Mouse (Mus musculus) embryonic facial prominence, embryonic 13.5 days (tissue): ENCODE results near the gene Agpat2. TPM values are rescaled to one million over a fixed set of nuclear protein-coding genes. Genes with fewer than 3 reads are reported as not detected.
A peak's percentile ranks its signal among the peaks of the same experiment; 100 is the strongest.

Experiments
- ATAC-seq: fragments of 200-750 bp; cut with Nextera tagmentation; 2 replicates; pipeline ENCODE4 v1.8.0; 2017; ENCODE audit warnings: low read depth; ENCODE audit not compliant: insufficient number of reproducible peaks, insufficient read depth, low FRiP score, low TSS enrichment
- H3K27ac ChIP-seq: fragments of 300-500 bp; sonication (generic); 2 replicates; pipeline ENCODE4 v1.5.1; 2015; ENCODE audit warnings: moderate library complexity, mild to moderate bottlenecking, inconsistent platforms
- H3K27me3 ChIP-seq: fragments of 300-500 bp; sonication (generic); 2 replicates; pipeline ENCODE4 v1.6.1; 2015; ENCODE audit warnings: mild to moderate bottlenecking, inconsistent platforms
- H3K36me3 ChIP-seq: fragments of 300-500 bp; sonication (generic); 2 replicates; pipeline ENCODE4 v1.6.1; 2015; ENCODE audit warnings: mild to moderate bottlenecking, inconsistent platforms
- H3K4me1 ChIP-seq: fragments of 300-500 bp; sonication (generic); 2 replicates; pipeline ENCODE4 v1.6.1; 2015; ENCODE audit warnings: inconsistent platforms
- H3K4me2 ChIP-seq: fragments of 300-500 bp; sonication (generic); 2 replicates; pipeline ENCODE4 v1.6.1; 2015; ENCODE audit warnings: moderate library complexity, mild to moderate bottlenecking, inconsistent platforms
- H3K4me3 ChIP-seq: fragments of 300-500 bp; sonication (generic); 2 replicates; pipeline ENCODE4 v1.5.1; 2015; ENCODE audit warnings: mild to moderate bottlenecking, inconsistent platforms
- H3K9ac ChIP-seq: fragments of 300-500 bp; sonication (generic); 2 replicates; pipeline ENCODE4 v1.6.1; 2015; ENCODE audit warnings: mild to moderate bottlenecking, inconsistent platforms
- H3K9me3 ChIP-seq: fragments of 300-500 bp; sonication (generic); 2 replicates; pipeline ENCODE4 v1.6.1; 2016; ENCODE audit warnings: inconsistent platforms
- WGBS: fragments of 180-500 bp; shearing (Covaris S2); methylation state at CpG from one replicate; pipeline ENCODE4 v1.1.7; 2015; ENCODE audit warnings: mixed read lengths; 5-methylcytosine and 5-hydroxymethylcytosine counted together
- polyA plus RNA-seq: library from polyadenylated mRNA; unstranded; fragments of >200 nt; fragmentation: Nextera tagmentation; extraction: Ambion mirVana; gene quantifications from 2 replicates; pipeline ENCODE4 v1.2.1, GENCODE M21; 2015

Gene Agpat2
- 23.4 and 25.2 TPM in 2 replicates for polyA plus RNA-seq

- under 1% methylated on average over 101 of the region's 103 CpGs for WGBS
- no peaks in the 10 kb centered on the region for H3K36me3 ChIP-seq
- peak; percentile 73 for ATAC-seq
- peak within 1 kb of the TSS; percentile 80 for H3K27ac ChIP-seq
- H3K4me2 ChIP-seq = peak within 1 kb of the TSS; percentile 85
- H3K27me3 ChIP-seq = no peaks in the 10 kb centered on the region; the same call in 1 of the 2 replicates
- peak within 1 kb of the TSS; percentile 85 for H3K9ac ChIP-seq
- no peaks in the 10 kb centered on the region for H3K9me3 ChIP-seq
- peaks cover 26% of the 10 kb centered on the region for H3K4me1 ChIP-seq
- peak within 1 kb of the TSS; percentile 69 for H3K4me3 ChIP-seq
These were observed at the start of gene Agpat2 for GRCm38 (mm10) chr2:26603720-26604671. Gene Agpat2, minus strand, starts transcription at chr2:26604417.

- 19% methylated on average over 3 of the region's 3 CpGs for WGBS
- peak; percentile 71 for ATAC-seq
- Histone ChIP-seq H3K27me3 (no peaks in the 10 kb centered on the region), H3K27ac (no peak overlapping the region), H3K9me3 (no peaks in the 10 kb centered on the region), H3K9ac (no peak overlapping the region), H3K36me3 (no peaks in the 10 kb centered on the region), H3K4me1 (no peaks in the 10 kb centered on the region), H3K4me3 (no peak overlapping the region), H3K4me2 (no peak overlapping the region)
These were observed 42.6 kb upstream of the Agpat2 start for GRCm38 (mm10) chr2:26646643-26647293.

- Histone ChIP-seq H3K4me1 (peaks cover 11% of the 10 kb centered on the region), H3K36me3 (peaks cover 2% of the 10 kb centered on the region; the same call in 1 of the 2 replicates), H3K4me2 (no peak overlapping the region), H3K27ac (no peak overlapping the region), H3K9ac (no peak overlapping the region), H3K4me3 (no peak overlapping the region), H3K9me3 (no peaks in the 10 kb centered on the region), H3K27me3 (no peaks in the 10 kb centered on the region)
- WGBS = 55% methylated on average over 2 of the region's 2 CpGs
- ATAC-seq = no peak
These were observed 39.7 kb upstream of the Agpat2 start for GRCm38 (mm10) chr2:26643942-26644341.

GRCm38 (mm10) chr2:26641006-26641647 is 36.9 kb upstream of the Agpat2 start:
- Histone ChIP-seq H3K27me3 (no peaks in the 10 kb centered on the region), H3K4me1 (peaks cover 26% of the 10 kb centered on the region), H3K9me3 (no peaks in the 10 kb centered on the region), H3K4me2 (peak overlapping the region; percentile 84; the same call in 1 of the 2 replicates), H3K27ac (peak overlapping the region; percentile 91), H3K9ac (peak overlapping the region; percentile 99; the same call in 1 of the 2 replicates), H3K4me3 (no peak overlapping the region), H3K36me3 (peaks cover 30% of the 10 kb centered on the region)
- ATAC-seq = no peak
- WGBS = 77% methylated on average over 7 of the region's 7 CpGs

- Histone ChIP-seq H3K27ac (peak overlapping the region; percentile 91), H3K4me2 (peak overlapping the region; percentile 84), H3K9ac (peak overlapping the region; percentile 99), H3K4me3 (peak overlapping the region; percentile 96), H3K9me3 (no peaks in the 10 kb centered on the region), H3K36me3 (peaks cover 40% of the 10 kb centered on the region), H3K4me1 (peaks cover 26% of the 10 kb centered on the region), H3K27me3 (no peaks in the 10 kb centered on the region)
- WGBS = 4% methylated on average over 49 of the region's 49 CpGs
- peak; percentile 84 for ATAC-seq
These were observed 35.9 kb upstream of the Agpat2 start for GRCm38 (mm10) chr2:26639838-26640830.

GRCm38 (mm10) chr2:26639083-26639482 is 34.9 kb upstream of the Agpat2 start:
- Histone ChIP-seq H3K9me3 (no peaks in the 10 kb centered on the region), H3K9ac (peak overlapping the region; percentile 99), H3K27ac (no peak overlapping the region), H3K4me1 (peaks cover 26% of the 10 kb centered on the region), H3K4me2 (peak overlapping the region; percentile 84), H3K4me3 (peak overlapping the region; percentile 96), H3K27me3 (no peaks in the 10 kb centered on the region), H3K36me3 (peaks cover 51% of the 10 kb centered on the region)
- ATAC-seq = no peak
- 9% methylated on average over 8 of the region's 8 CpGs for WGBS

GRCm38 (mm10) chr2:26638572-26638971 is 34.4 kb upstream of the Agpat2 start:
- Histone ChIP-seq H3K4me3 (peak overlapping the region; percentile 96), H3K4me2 (peak overlapping the region; percentile 84), H3K27me3 (no peaks in the 10 kb centered on the region), H3K9ac (peak overlapping the region; percentile 99), H3K27ac (no peak overlapping the region), H3K9me3 (no peaks in the 10 kb centered on the region), H3K4me1 (peaks cover 26% of the 10 kb centered on the region), H3K36me3 (peaks cover 52% of the 10 kb centered on the region)
- ATAC-seq = no peak
- WGBS = 74% methylated on average over 5 of the region's 5 CpGs

- peak overlapping the region; percentile 28; the same call in 1 of the 2 replicates for H3K27ac ChIP-seq
These were observed 33.8 kb upstream of the Agpat2 start for GRCm38 (mm10) chr2:26638039-26638438.

GRCm38 (mm10) chr2:26637316-26637932 is 33.2 kb upstream of the Agpat2 start:
- H3K4me1 ChIP-seq = peaks cover 32% of the 10 kb centered on the region
- peak overlapping the region; percentile 96; the same call in 1 of the 2 replicates for H3K4me3 ChIP-seq
- H3K27me3 ChIP-seq = no peaks in the 10 kb centered on the region
- peaks cover 52% of the 10 kb centered on the region for H3K36me3 ChIP-seq
- H3K4me2 ChIP-seq = peak overlapping the region; percentile 84
- no peak for ATAC-seq
- H3K9ac ChIP-seq = peak overlapping the region; percentile 99
- 78% methylated on average over 4 of the region's 4 CpGs for whole genome bisulfite sequencing
- peak overlapping the region; percentile 5; the same call in 1 of the 2 replicates for H3K27ac ChIP-seq
- no peaks in the 10 kb centered on the region for H3K9me3 ChIP-seq

More at GRCm38 (mm10) chr2:26638039-26638438, 33.8 kb upstream of the Agpat2 start:
- Histone ChIP-seq H3K4me3 (peak overlapping the region; percentile 96), H3K27me3 (no peaks in the 10 kb centered on the region), H3K36me3 (peaks cover 52% of the 10 kb centered on the region), H3K9me3 (no peaks in the 10 kb centered on the region), H3K9ac (peak overlapping the region; percentile 99), H3K4me1 (peaks cover 26% of the 10 kb centered on the region), H3K4me2 (peak overlapping the region; percentile 84)
- 83% methylated on average over 5 of the region's 5 CpGs for WGBS
- no peak for ATAC-seq

- Histone ChIP-seq H3K4me2 (no peak overlapping the region), H3K4me3 (no peak overlapping the region), H3K4me1 (peaks cover 32% of the 10 kb centered on the region), H3K9me3 (no peaks in the 10 kb centered on the region), H3K9ac (peak overlapping the region; percentile 4; the same call in 1 of the 2 replicates), H3K27me3 (no peaks in the 10 kb centered on the region), H3K27ac (no peak overlapping the region), H3K36me3 (peaks cover 58% of the 10 kb centered on the region)
- 55% methylated on average over 2 of the region's 2 CpGs for WGBS
- ATAC-seq = no peak
These were observed 32.1 kb upstream of the Agpat2 start for GRCm38 (mm10) chr2:26636325-26636635.
